34 mouse cellular contexts compared by ENCODE assay signal in the genomic region with DNA sequence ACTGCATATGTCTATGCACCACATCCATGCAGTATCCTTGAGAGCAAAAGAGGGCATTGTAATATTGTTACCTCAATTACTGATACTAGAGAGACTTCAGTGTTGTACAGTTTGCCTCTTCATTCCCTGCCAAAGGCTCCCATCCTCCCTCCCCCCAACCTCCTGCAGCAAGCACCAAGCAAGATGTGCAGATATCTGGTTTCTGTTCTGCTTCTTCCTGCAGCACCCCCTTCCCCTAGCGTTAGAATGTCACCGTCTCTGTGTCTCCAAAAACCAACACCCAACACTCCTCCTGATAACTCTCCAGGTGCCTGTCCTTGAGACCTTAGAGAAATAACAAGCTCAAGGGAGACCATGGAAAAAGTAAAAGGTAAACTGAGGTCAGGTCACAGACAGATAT. TPM values are rescaled to one million over a fixed set of nuclear protein-coding genes. Genes with fewer than 3 reads are reported as not detected.
"Had no signal": no experiment of that assay in that cellular context is flagged by ENCODE, and none has a peak within 500 bp of the region (broad histone marks: within the 10 kb centered on the region; RNA-seq: fewer than 3 reads in every experiment).

No protein-coding gene starts in this region.

- H3K4me1 ChIP-seq: embryonic facial prominence, embryonic 10.5 days; embryonic facial prominence, embryonic 12.5 days; embryonic facial prominence, embryonic 13.5 days; embryonic facial prominence, embryonic 15.5 days; forebrain, embryonic 10.5 days; forebrain, embryonic 13.5 days; forebrain, embryonic 15.5 days; heart, embryonic 10.5 days; heart, embryonic 12.5 days had no signal

- ATAC-seq: forebrain, embryonic 13.5 days; forebrain, embryonic 14.5 days; forebrain, embryonic 15.5 days; forebrain, embryonic 16.5 days; forebrain, postnatal 0 days had no signal

- H3K4me2 ChIP-seq: embryonic facial prominence, embryonic 12.5 days; embryonic facial prominence, embryonic 13.5 days; embryonic facial prominence, embryonic 15.5 days; forebrain, embryonic 13.5 days; forebrain, embryonic 15.5 days; heart, embryonic 12.5 days had no signal

- DNase-seq: cerebellum, adult 9-10 months; cerebellum, adult 9-11 months; cerebellum, postnatal 10 days; cerebellum, postnatal 14 days; cerebellum, postnatal 25 days; cerebellum, postnatal 36 days; embryo, embryonic 11 days; forebrain, postnatal 0 days; gastrocnemius, adult 2 months; gastrocnemius, postnatal 10 days; gastrocnemius, postnatal 14 days; gastrocnemius, postnatal 25 days; gastrocnemius, postnatal 36 days; heart, adult 18-20 months; heart, adult 2 months had no signal

- H3K27ac ChIP-seq: embryonic facial prominence, embryonic 10.5 days; embryonic facial prominence, embryonic 12.5 days; embryonic facial prominence, embryonic 13.5 days; embryonic facial prominence, embryonic 15.5 days; forebrain, embryonic 10.5 days; forebrain, embryonic 13.5 days; forebrain, embryonic 15.5 days; gastrocnemius, adult 2 months; heart, adult 2 months; heart, embryonic 10.5 days had no signal

- H3K9ac ChIP-seq: embryonic facial prominence, embryonic 12.5 days; embryonic facial prominence, embryonic 13.5 days; embryonic facial prominence, embryonic 15.5 days; forebrain, embryonic 13.5 days; forebrain, embryonic 15.5 days; forebrain, postnatal 0 days; heart, embryonic 12.5 days had no signal

- H3K9me3 ChIP-seq: embryonic facial prominence, embryonic 10.5 days; embryonic facial prominence, embryonic 15.5 days; forebrain, embryonic 13.5 days; forebrain, embryonic 15.5 days; heart, embryonic 10.5 days had no signal

- H3K4me3 ChIP-seq: embryonic facial prominence, embryonic 10.5 days; embryonic facial prominence, embryonic 12.5 days; embryonic facial prominence, embryonic 13.5 days; embryonic facial prominence, embryonic 15.5 days; erythroblast, embryonic 14.5 days; forebrain, embryonic 10.5 days; forebrain, embryonic 13.5 days; forebrain, embryonic 15.5 days; gastrocnemius, adult 2 months; heart, adult 2 months; heart, embryonic 10.5 days; heart, embryonic 12.5 days had no signal

- H3K27me3 ChIP-seq: embryonic facial prominence, embryonic 12.5 days; embryonic facial prominence, embryonic 13.5 days; embryonic facial prominence, embryonic 15.5 days; forebrain, embryonic 13.5 days; forebrain, embryonic 15.5 days; heart, embryonic 12.5 days had no signal

- H3K36me3 ChIP-seq: embryonic facial prominence, embryonic 10.5 days; embryonic facial prominence, embryonic 12.5 days; embryonic facial prominence, embryonic 13.5 days; embryonic facial prominence, embryonic 15.5 days; forebrain, embryonic 10.5 days; forebrain, embryonic 15.5 days; heart, embryonic 10.5 days; heart, embryonic 12.5 days had no signal

RNA-seq across cellular contexts. Expression of gene Htr5a, which starts 57.8 kb away (rescaled TPM):
- total RNA-seq: common myeloid progenitor, adult 5-6 weeks; gastrocnemius, adult 18-20 months; gastrocnemius, adult 2 months; gastrocnemius, adult 8-10 months; gastrocnemius, postnatal 14 days; gastrocnemius, postnatal 25 days; gastrocnemius, postnatal 36 days; gastrocnemius, postnatal 4 days; heart, adult 18-20 months; heart, adult 2 months; heart, adult 8-10 months had no signal
- polyA plus RNA-seq: embryonic facial prominence, embryonic 10.5 days; embryonic facial prominence, embryonic 11.5 days; embryonic facial prominence, embryonic 13.5 days; embryonic facial prominence, embryonic 15.5 days; erythroblast, embryonic 14.5 days; forebrain, embryonic 10.5 days; gonadal fat pad, adult 2 months; heart, adult 2 months; heart, embryonic 10.5 days; heart, embryonic 12.5 days had no signal
